Mouse (Mus musculus) lung, adult 2 months (tissue): ENCODE measurements around the gene Alox5ap.

Source experiments
- CTCF ChIP-seq: fragments of 200-500 bp; IDR thresholded peaks from 2 replicates; pipeline ENCODE4 v1.5.1; 2011; ENCODE audit warnings: mild to moderate bottlenecking, low read length, control low read depth; ENCODE audit not compliant: insufficient read depth
- POLR2A ChIP-seq: fragments of 200-500 bp; IDR thresholded peaks from 2 replicates; pipeline ENCODE4 v1.6.1; 2011; ENCODE audit warnings: low read depth, mild to moderate bottlenecking, control low read depth, low read length, borderline replicate concordance; ENCODE audit errors: extremely low read depth

- TF ChIP-seq POLR2A (no peak), CTCF (no peak)
These were observed 21.5 kb downstream of the Alox5ap start for GRCm38 (mm10) chr5:149286021-149286420.
